Mouse (Mus musculus) lung, embryonic 16.5 days (tissue): Measurements from ENCODE around the gene Mlph. TPM values are rescaled to one million over a fixed set of nuclear protein-coding genes. Genes with fewer than 3 reads are reported as not detected.
A peak's percentile ranks its signal among the peaks of the same experiment; 100 is the strongest.

Source experiments
- ATAC-seq: fragments of 200-750 bp; cut with Nextera tagmentation; 2 replicates; pipeline ENCODE4 v1.8.0; 2017; ENCODE audit warnings: low read depth, mild to moderate bottlenecking, moderate library complexity
- H3K27ac ChIP-seq: fragments of 300-500 bp; sonication (generic); 2 replicates; pipeline ENCODE4 v1.5.1; 2014; ENCODE audit warnings: mild to moderate bottlenecking, control low read depth, low read length
- H3K27me3 ChIP-seq: fragments of 300-500 bp; sonication (generic); 2 replicates; pipeline ENCODE4 v1.6.1; 2014; ENCODE audit warnings: low read depth, low read length, mixed read lengths; ENCODE audit not compliant: control insufficient read depth, insufficient read depth
- H3K36me3 ChIP-seq: fragments of 300-500 bp; sonication (generic); 2 replicates; pipeline ENCODE4 v1.6.1; 2014; ENCODE audit warnings: low read length; ENCODE audit not compliant: control insufficient read depth, insufficient read depth
- H3K4me1 ChIP-seq: fragments of 300-500 bp; sonication (generic); replicated peaks from 2 replicates; pipeline ENCODE4 v1.6.1; 2014; ENCODE audit warnings: low read length, mixed read lengths; ENCODE audit not compliant: control insufficient read depth, insufficient read depth
- H3K4me2 ChIP-seq: fragments of 300-500 bp; sonication (generic); 2 replicates; pipeline ENCODE4 v1.6.1; 2014; ENCODE audit warnings: low read depth, low read length, control low read depth
- H3K4me3 ChIP-seq: fragments of 300-500 bp; sonication (generic); 2 replicates; pipeline ENCODE4 v1.5.1; 2014; ENCODE audit warnings: mild to moderate bottlenecking, low read length, control low read depth
- H3K9ac ChIP-seq: fragments of 300-500 bp; sonication (generic); 2 replicates; pipeline ENCODE4 v1.6.1; 2014; ENCODE audit warnings: low read length, control low read depth
- H3K9me3 ChIP-seq: fragments of 300-500 bp; sonication (generic); 2 replicates; pipeline ENCODE4 v1.6.1; 2016; ENCODE audit warnings: low read length; ENCODE audit not compliant: control insufficient read depth
- WGBS: fragments of 180-500 bp; shearing (Covaris S2); extraction: QIAGEN DNeasy Blood & Tissue Kit; methylation state at CpG from one replicate; pipeline ENCODE4 v1.1.7; 2014; 5-methylcytosine and 5-hydroxymethylcytosine counted together
- polyA plus RNA-seq: library from polyadenylated mRNA; unstranded; fragments of >200 nt; fragmentation: Nextera tagmentation; extraction: Ambion mirVana; gene quantifications from 2 replicates; pipeline ENCODE4 v1.2.1, GENCODE M21; 2015

Gene Mlph
- polyA plus RNA-seq, 1 experiment from 2014 or later, result 1.5 TPM

GRCm38 (mm10) chr1:90896281-90896680 is 18.6 kb upstream of the Mlph start:
- Histone ChIP-seq H3K27ac (peak overlapping the region; percentile 92), H3K4me2 (no peak overlapping the region), H3K4me3 (no peak overlapping the region), H3K27me3 (no peaks in the 10 kb centered on the region), H3K9me3 (no peaks in the 10 kb centered on the region), H3K4me1 (peaks cover 11% of the 10 kb centered on the region), H3K9ac (no peak overlapping the region), H3K36me3 (no peaks in the 10 kb centered on the region)
- ATAC-seq, result no peak
- 88% methylated on average over 4 of the region's 4 CpGs for whole genome bisulfite sequencing

GRCm38 (mm10) chr1:90896741-90897361 is 18.0 kb upstream of the Mlph start:
- Histone ChIP-seq H3K4me1 (peaks cover 11% of the 10 kb centered on the region), H3K36me3 (no peaks in the 10 kb centered on the region), H3K4me2 (0 out of 2 replicates have a peak overlapping the region, but pooled peaks have one; percentile 13), H3K9me3 (no peaks in the 10 kb centered on the region), H3K4me3 (no peak overlapping the region), H3K27me3 (no peaks in the 10 kb centered on the region), H3K9ac (peak overlapping the region; percentile 30; the same call in 1 of the 2 replicates), H3K27ac (peak overlapping the region; percentile 92)
- 31% methylated on average over 14 of the region's 14 CpGs for WGBS
- ATAC-seq, result peak; percentile 98

- H3K27ac ChIP-seq, result no peak overlapping the region
Observed at GRCm38 (mm10) chr1:90898012-90898411, 16.9 kb upstream of the Mlph start.

GRCm38 (mm10) chr1:90899816-90900215 is 15.1 kb upstream of the Mlph start:
- WGBS, result 87% methylated on average over 5 of the region's 5 CpGs
- Histone ChIP-seq H3K4me1 (peaks cover 29% of the 10 kb centered on the region), H3K4me3 (no peak overlapping the region), H3K9ac (no peak overlapping the region), H3K9me3 (no peaks in the 10 kb centered on the region), H3K4me2 (no peak overlapping the region), H3K27ac (no peak overlapping the region), H3K27me3 (no peaks in the 10 kb centered on the region), H3K36me3 (no peaks in the 10 kb centered on the region)
- no peak for ATAC-seq

More at GRCm38 (mm10) chr1:90898012-90898411, 16.9 kb upstream of the Mlph start:
- Histone ChIP-seq H3K36me3 (no peaks in the 10 kb centered on the region), H3K4me3 (no peak overlapping the region), H3K27me3 (no peaks in the 10 kb centered on the region), H3K4me2 (no peak overlapping the region), H3K4me1 (peaks cover 18% of the 10 kb centered on the region), H3K9ac (no peak overlapping the region), H3K9me3 (no peaks in the 10 kb centered on the region)
- 32% methylated on average over 1 of the region's 1 CpGs for WGBS
- no peak for ATAC-seq

- no peaks in the 10 kb centered on the region for H3K9me3 ChIP-seq
- 61% methylated on average over 6 of the region's 6 CpGs for WGBS
- H3K4me1 ChIP-seq, result peaks cover 31% of the 10 kb centered on the region
- H3K27me3 ChIP-seq, result no peaks in the 10 kb centered on the region
- no peak for ATAC-seq
- H3K9ac ChIP-seq, result no peak overlapping the region
- no peak overlapping the region for H3K27ac ChIP-seq
- H3K4me2 ChIP-seq, result no peak overlapping the region
- no peaks in the 10 kb centered on the region for H3K36me3 ChIP-seq
- H3K4me3 ChIP-seq, result no peak overlapping the region
Observed at GRCm38 (mm10) chr1:90900406-90900805, 14.5 kb upstream of the Mlph start.

- no peak overlapping the region for H3K4me2 ChIP-seq
- H3K9ac ChIP-seq, result no peak overlapping the region
- no peaks in the 10 kb centered on the region for H3K36me3 ChIP-seq
- ATAC-seq, result no peak
- WGBS, result 82% methylated on average over 4 of the region's 4 CpGs
- H3K4me1 ChIP-seq, result peaks cover 29% of the 10 kb centered on the region
- no peak overlapping the region for H3K4me3 ChIP-seq
- no peaks in the 10 kb centered on the region for H3K27me3 ChIP-seq
- H3K27ac ChIP-seq, result no peak overlapping the region
- H3K9me3 ChIP-seq, result no peaks in the 10 kb centered on the region
Observed at GRCm38 (mm10) chr1:90901246-90901645, 13.6 kb upstream of the Mlph start.

- WGBS, result 76% methylated on average over 6 of the region's 6 CpGs
- Histone ChIP-seq H3K36me3 (no peaks in the 10 kb centered on the region), H3K4me2 (no peak overlapping the region), H3K27me3 (no peaks in the 10 kb centered on the region), H3K27ac (no peak overlapping the region), H3K9me3 (no peaks in the 10 kb centered on the region), H3K9ac (no peak overlapping the region), H3K4me1 (peaks cover 27% of the 10 kb centered on the region), H3K4me3 (no peak overlapping the region)
- ATAC-seq, result no peak
Observed at GRCm38 (mm10) chr1:90901681-90902208, 13.1 kb upstream of the Mlph start.

GRCm38 (mm10) chr1:90902751-90903150 is 12.1 kb upstream of the Mlph start:
- WGBS, result 66% methylated on average over 3 of the region's 3 CpGs
- Histone ChIP-seq H3K27me3 (no peaks in the 10 kb centered on the region), H3K4me1 (peaks cover 24% of the 10 kb centered on the region), H3K36me3 (no peaks in the 10 kb centered on the region), H3K4me3 (no peak overlapping the region), H3K27ac (no peak overlapping the region; the same call in 1 of the 2 replicates), H3K9me3 (no peaks in the 10 kb centered on the region), H3K4me2 (no peak overlapping the region), H3K9ac (no peak overlapping the region)
- no peak for ATAC-seq

GRCm38 (mm10) chr1:90903211-90903945 is 11.5 kb upstream of the Mlph start:
- Histone ChIP-seq H3K27ac (peak overlapping the region; percentile 89), H3K4me1 (peaks cover 28% of the 10 kb centered on the region), H3K9me3 (no peaks in the 10 kb centered on the region), H3K36me3 (no peaks in the 10 kb centered on the region), H3K27me3 (no peaks in the 10 kb centered on the region), H3K4me3 (no peak overlapping the region), H3K4me2 (no peak overlapping the region), H3K9ac (peak overlapping the region; percentile 13; the same call in 1 of the 2 replicates)
- no peak; the same call in 1 of the 2 replicates for ATAC-seq
- WGBS, result 65% methylated on average over 3 of the region's 3 CpGs
